Mouse (Mus musculus) mammary gland, adult 2 months (tissue): Measurements from ENCODE around the gene Gjb5. TPM values are rescaled to one million over a fixed set of nuclear protein-coding genes. Genes with fewer than 3 reads are reported as not detected.

Experiments used
- polyA plus RNA-seq: library from polyadenylated mRNA; depleted of rRNA; stranded (reverse); fragments of >200 nt; gene quantifications from 2 replicates; pipeline ENCODE4 v1.2.3, GENCODE M21; 2012; ENCODE audit warnings: low replicate concordance; rRNA removed

The Gjb5 gene
- polyA plus RNA-seq, result 0.37 and 2.4 TPM in 2 replicates

DNA sequence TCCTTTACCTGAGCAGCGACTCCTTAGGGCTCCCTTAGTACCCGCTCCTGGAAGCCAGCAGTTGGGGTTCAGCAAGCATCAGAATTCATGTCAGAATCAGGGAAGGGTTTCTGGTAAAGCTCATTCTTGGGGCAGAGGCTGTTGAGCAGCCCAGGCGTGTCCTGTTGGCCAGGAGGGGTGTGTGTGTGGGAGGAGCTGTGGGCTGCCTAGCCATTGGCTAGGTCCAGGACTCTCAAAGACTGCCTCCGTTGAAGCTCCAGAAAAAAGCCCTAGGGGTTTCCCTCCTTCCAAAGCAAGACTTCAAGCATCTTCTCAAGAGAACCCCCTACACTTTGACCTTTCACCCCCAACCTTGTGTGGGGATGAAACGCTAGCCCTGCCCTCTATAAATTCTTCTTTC is at the start of gene Gjb5:
Gjb5 (minus strand) TSS at position 164 of the 400 bp plus-strand sequence.

GRCm38 (mm10) chr4:127353951-127354438 is 4.0 kb downstream of the Gjb5 start, which contains the start of gene Gjb4:
TSS of gene Gjb4 (minus strand) at chr4:127354081.

DNA sequence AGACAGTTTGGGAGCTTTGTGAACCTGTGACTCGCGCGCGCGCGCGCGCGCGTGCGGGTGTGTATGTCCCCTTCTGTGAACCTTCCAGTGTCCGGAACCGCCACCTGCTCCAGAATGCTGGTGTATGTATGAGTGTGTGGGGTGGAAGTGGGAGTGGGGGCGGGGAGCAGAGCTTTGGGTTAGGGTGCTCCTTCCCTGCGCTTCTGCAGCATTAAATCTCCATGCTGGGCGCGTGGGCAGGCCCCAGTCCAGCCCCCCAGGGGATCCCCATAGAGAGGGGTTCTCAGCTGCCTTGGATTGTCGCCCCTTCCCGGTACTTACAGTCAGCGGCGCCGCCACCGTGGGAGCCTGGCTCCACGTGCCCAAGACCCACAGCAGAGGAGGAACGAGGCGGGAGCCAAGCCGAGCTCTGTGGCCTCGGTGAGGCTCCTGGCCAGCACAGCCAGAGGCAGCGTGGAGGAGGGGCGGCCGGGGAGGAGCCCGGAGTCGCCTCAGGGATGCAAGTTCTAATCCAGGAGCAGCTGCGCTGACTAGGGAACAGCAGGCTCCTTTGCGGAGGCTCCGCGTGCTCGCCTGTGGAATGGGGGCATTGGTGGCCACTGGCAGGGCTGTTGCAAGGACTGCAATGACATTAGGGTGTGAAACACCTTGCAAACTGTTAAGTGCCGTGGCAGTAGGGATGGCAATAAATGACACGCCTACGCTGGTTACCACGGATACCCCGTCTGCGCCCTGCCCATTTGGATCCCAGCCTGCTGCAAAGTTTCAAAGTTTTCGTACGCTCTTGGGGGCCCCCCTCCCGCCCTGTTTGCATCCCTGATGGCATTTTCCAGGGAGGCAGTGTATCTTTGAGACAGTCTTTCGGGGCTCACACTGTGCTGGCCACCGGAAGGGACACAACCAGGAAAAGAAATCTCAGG is 27.5 kb downstream of the Gjb5 start, which contains the start of gene Gjb3:
Gjb3 (minus strand) TSS at position 664 of the 920 bp plus-strand sequence.

GRCm38 (mm10) chr4:127313861-127314260 is 44.1 kb downstream of the Gjb5 start, which contains the start of gene Gja4:
TSS of gene Gja4 (minus strand) at chr4:127314039.

Other genes with a start within 250 kb of the Gjb5 start
- gene Tmem35b, start 234.5 kb downstream of the Gjb5 start, polyA plus RNA-seq, result 14.3 and 20.8 TPM in 2 replicates
- gene Dlgap3, start 189.0 kb downstream of the Gjb5 start, polyA plus RNA-seq, result 0.55 and 1.5 TPM in 2 replicates
- 25.3 and 33.7 TPM in 2 replicates for gene Smim12, start 114.4 kb downstream of the Gjb5 start, polyA plus RNA-seq
- 24.3 and 31.9 TPM in 2 replicates for gene Gja4, start 44.1 kb downstream of the Gjb5 start, polyA plus RNA-seq
- gene Gjb3, start 27.3 kb downstream of the Gjb5 start, polyA plus RNA-seq, result 2.8 and 5.2 TPM in 2 replicates
- gene Gjb4, start 4.1 kb downstream of the Gjb5 start, polyA plus RNA-seq, result 1.6 and 4.1 TPM in 2 replicates